Mouse (Mus musculus) bone marrow macrophage, adult 2 months (primary cell): ENCODE measurements at regions not wholly inside any gene's neighbourhood (a gene's known extent, or its start where the extent isn't known, plus 50 kb on each side); places are given as distances from the start of the nearest gene placed in this dataset.

ENCODE experiments used
- CTCF ChIP-seq: IDR thresholded peaks from 2 replicates; pipeline ENCODE4 v1.5.1; 2012; ENCODE audit warnings: low read depth, mild to moderate bottlenecking, low read length, moderate library complexity
- POLR2A ChIP-seq: IDR thresholded peaks from 2 replicates; pipeline ENCODE4 v1.6.1; 2012; ENCODE audit warnings: mild to moderate bottlenecking, low read depth, low read length, borderline replicate concordance

GRCm38 (mm10) chr12:29054367-29054766, 302.8 kb downstream of the Eipr1 start:
- no peak for TF ChIP-seq CTCF
- no peak for TF ChIP-seq POLR2A
